Mouse (Mus musculus): ENCODE results near the gene Knop1.

The Knop1 gene

GRCm38 (mm10) chr7:118848796-118849195, 7.3 kb downstream of the Knop1 start:
- no peak for DNase-seq (ENCODE audit: low spot score)

GRCm38 (mm10) chr7:118846329-118846728, 9.7 kb downstream of the Knop1 start:
- no peak for DNase-seq (ENCODE audit: low spot score)

GRCm38 (mm10) chr7:118845141-118845540, 10.9 kb downstream of the Knop1 start:
- no peak for DNase-seq (ENCODE audit: low spot score)

- no peak for DNase-seq (ENCODE audit: low spot score)
Measured at GRCm38 (mm10) chr7:118842938-118843337, 13.1 kb downstream of the Knop1 start.

- no peak for DNase-seq (ENCODE audit: low spot score)
Measured at GRCm38 (mm10) chr7:118841796-118842195, 14.3 kb downstream of the Knop1 start.

GRCm38 (mm10) chr7:118841030-118841745, 14.9 kb downstream of the Knop1 start:
- DNase-seq (ENCODE audit: low spot score): no peak

GRCm38 (mm10) chr7:118837901-118838300, 18.2 kb downstream of the Knop1 start:
- DNase-seq (ENCODE audit: low spot score): no peak

GRCm38 (mm10) chr7:118827975-118828416, 28.1 kb downstream of the Knop1 start:
- DNase-seq (ENCODE audit: low spot score): no peak

- DNase-seq (ENCODE audit: low spot score): no peak
Measured at GRCm38 (mm10) chr7:118824451-118824850, 31.6 kb downstream of the Knop1 start.

- DNase-seq (ENCODE audit: low spot score): no peak
Measured at GRCm38 (mm10) chr7:118821887-118822556, 34.0 kb downstream of the Knop1 start.

- DNase-seq (ENCODE audit: low spot score): no peak
Measured at GRCm38 (mm10) chr7:118821356-118821755, 34.7 kb downstream of the Knop1 start.

- no peak for DNase-seq (ENCODE audit: low spot score)
Measured at GRCm38 (mm10) chr7:118819666-118820065, 36.4 kb downstream of the Knop1 start.

- no peak for DNase-seq (ENCODE audit: low spot score)
Measured at GRCm38 (mm10) chr7:118817741-118818140, 38.3 kb downstream of the Knop1 start.

GRCm38 (mm10) chr7:118816275-118816674, 39.8 kb downstream of the Knop1 start:
- DNase-seq (ENCODE audit: low spot score): no peak

GRCm38 (mm10) chr7:118813592-118813991, 42.5 kb downstream of the Knop1 start:
- no peak for DNase-seq (ENCODE audit: low spot score)

- DNase-seq (ENCODE audit: low spot score): no peak
Measured at GRCm38 (mm10) chr7:118811407-118812106, 44.5 kb downstream of the Knop1 start.

GRCm38 (mm10) chr7:118807899-118808298, 48.2 kb downstream of the Knop1 start:
- no peak for DNase-seq (ENCODE audit: low spot score)

- no peak for DNase-seq (ENCODE audit: low spot score)
Measured at GRCm38 (mm10) chr7:118806631-118807411, 49.2 kb downstream of the Knop1 start.

- DNase-seq (ENCODE audit: low spot score): no peak
Measured at GRCm38 (mm10) chr7:118803425-118803824, 52.6 kb downstream of the Knop1 start.

GRCm38 (mm10) chr7:118801791-118802190, 54.3 kb downstream of the Knop1 start:
- no peak for DNase-seq (ENCODE audit: low spot score)

- no peak for DNase-seq (ENCODE audit: low spot score)
Measured at GRCm38 (mm10) chr7:118800112-118800734, 55.8 kb downstream of the Knop1 start.

- no peak for DNase-seq (ENCODE audit: low spot score)
Measured at GRCm38 (mm10) chr7:118798105-118798570, 57.9 kb downstream of the Knop1 start.

Measured in T-cell, adult 2 months (primary cell).